Mouse (Mus musculus) megakaryocyte, embryonic 14.5 days (primary cell): ENCODE measurements around the gene Kank4. TPM values are rescaled to one million over a fixed set of nuclear protein-coding genes. Genes with fewer than 3 reads are reported as not detected.
"Not testable (repeated sequence)": the region's sequence is repeated elsewhere in the genome, so short reads cannot be mapped to it uniquely, and the experiment has no call there.

ENCODE experiments used
- H3K27me3 ChIP-seq: replicated peaks from 2 replicates; pipeline ENCODE3; 2012; ENCODE audit warnings: inconsistent platforms
- H3K36me3 ChIP-seq: replicated peaks from 2 replicates; pipeline ENCODE3; 2012; ENCODE audit warnings: low read length, inconsistent platforms, mixed read lengths
- H3K4me1 ChIP-seq: 2 replicates; pipeline ENCODE4 v1.6.1; 2012; ENCODE audit warnings: inconsistent platforms
- H3K4me3 ChIP-seq: replicated peaks from 2 replicates; pipeline ENCODE3; 2012; ENCODE audit warnings: moderate library complexity, mild to moderate bottlenecking, inconsistent platforms
- H3K9me3 ChIP-seq: 2 replicates; pipeline ENCODE4 v1.6.1; 2012; ENCODE audit warnings: inconsistent platforms
- FLI1 ChIP-seq: IDR thresholded peaks from 2 replicates; pipeline ENCODE4 v1.6.1; 2012; ENCODE audit warnings: low read length, inconsistent platforms, mixed read lengths
- GATA1 ChIP-seq: IDR thresholded peaks from 3 replicates; pipeline ENCODE4 v1.6.1; 2012; ENCODE audit warnings: mixed read lengths, low read length, inconsistent platforms, borderline replicate concordance
- polyA plus RNA-seq: library from polyadenylated mRNA; stranded (reverse); fragments of >175 nt; gene quantifications from 2 replicates; pipeline ENCODE4 v1.2.3, GENCODE M21; 2012; ENCODE audit warnings: low replicate concordance; ENCODE audit not compliant: insufficient read depth

Gene Kank4
- polyA plus RNA-seq, 1 experiment: not detected

DNA sequence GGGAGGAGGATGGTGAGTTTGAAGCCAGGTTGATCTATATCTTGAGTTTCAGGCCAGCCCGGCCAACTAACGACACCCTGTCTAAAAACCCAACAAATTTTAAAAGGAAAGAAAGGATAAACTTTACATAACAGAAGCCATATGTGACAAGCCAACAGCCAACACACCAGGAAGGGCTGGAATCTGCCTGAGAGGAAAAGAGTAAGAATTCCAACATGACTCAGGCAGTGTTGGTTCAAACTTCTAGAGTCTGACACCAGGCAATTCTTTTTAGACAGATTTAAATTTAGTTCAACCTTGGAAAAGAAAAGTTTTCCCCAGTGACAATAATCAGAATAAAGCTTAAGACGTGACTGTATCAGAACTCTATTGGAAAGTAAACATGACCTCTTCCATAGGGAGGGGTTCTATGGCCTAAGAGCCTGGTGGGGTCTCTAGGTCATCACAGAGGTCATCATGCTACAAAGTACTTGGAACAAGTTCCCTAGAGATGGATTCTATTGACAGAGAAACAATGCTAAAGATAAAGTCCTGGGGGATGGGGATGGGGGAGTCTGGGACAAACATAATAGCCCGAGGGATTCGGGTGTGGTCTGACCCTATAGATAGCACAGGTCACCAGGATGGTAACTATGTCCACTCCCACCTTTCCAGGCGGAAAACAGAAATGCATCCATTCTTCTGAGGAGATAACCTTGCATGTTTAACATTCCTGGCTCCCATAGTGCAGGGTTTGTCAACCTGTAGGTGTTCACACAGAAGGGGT, 30.0 kb upstream of the Kank4 start:
- Histone ChIP-seq H3K4me3 (no peak overlapping the region), H3K4me1 (no peaks in the 10 kb centered on the region), H3K36me3 (no peaks in the 10 kb centered on the region), H3K9me3 (peaks cover 56% of the 10 kb centered on the region), H3K27me3 (no peaks in the 10 kb centered on the region)
- TF ChIP-seq FLI1: no peak
- no peak for TF ChIP-seq GATA1

DNA sequence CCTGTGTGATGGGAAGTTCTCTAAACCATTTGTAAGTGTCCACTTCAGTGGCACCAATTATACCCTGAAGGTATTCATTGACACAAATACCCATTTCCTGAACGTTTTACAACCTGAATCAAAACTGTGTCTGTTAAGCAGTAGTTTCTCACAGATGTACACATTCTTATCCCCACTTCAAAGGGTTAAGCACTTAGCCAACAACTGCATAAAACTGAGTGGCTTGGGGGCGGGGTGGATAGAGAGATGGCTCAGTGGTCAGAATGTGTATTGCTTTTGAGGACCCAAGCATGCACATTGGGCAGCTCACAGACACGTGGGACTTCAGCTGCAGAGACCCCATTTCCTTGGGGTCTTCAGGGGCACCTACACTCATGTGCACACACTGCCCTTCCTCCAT, 29.1 kb upstream of the Kank4 start:
- H3K27me3 ChIP-seq: no peaks in the 10 kb centered on the region
- no peak overlapping the region for H3K4me3 ChIP-seq
- H3K9me3 ChIP-seq: peaks cover 51% of the 10 kb centered on the region
- no peaks in the 10 kb centered on the region for H3K36me3 ChIP-seq
- TF ChIP-seq GATA1: no peak
- TF ChIP-seq FLI1: no peak
- no peaks in the 10 kb centered on the region for H3K4me1 ChIP-seq

DNA sequence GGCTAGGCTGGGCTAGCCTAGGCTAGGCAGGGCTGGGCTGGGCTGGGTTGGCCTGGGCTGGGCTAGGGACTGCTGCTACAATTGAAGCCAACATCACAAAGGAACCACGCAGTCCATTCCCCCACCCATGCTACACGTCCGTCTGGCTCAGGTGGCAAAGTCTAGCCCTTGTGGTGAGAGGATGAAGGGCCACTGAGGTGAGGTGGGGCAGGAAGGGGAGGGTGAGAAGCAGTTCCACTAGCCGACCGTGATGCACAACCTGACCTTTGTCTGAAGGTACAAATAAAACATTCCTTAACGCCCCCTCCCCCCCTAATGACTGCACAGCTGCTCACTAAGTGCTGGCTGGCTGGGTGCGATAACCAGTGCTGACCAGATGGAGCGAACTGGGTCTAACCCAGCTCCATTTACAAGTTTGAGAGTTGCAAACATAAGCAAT, 28.4 kb upstream of the Kank4 start:
- H3K27me3 ChIP-seq: no peaks in the 10 kb centered on the region
- peak overlapping the region; percentile 12 for H3K4me3 ChIP-seq
- H3K4me1 ChIP-seq: no peaks in the 10 kb centered on the region
- TF ChIP-seq GATA1 (no peak), FLI1 (no peak)
- peaks cover 57% of the 10 kb centered on the region for H3K9me3 ChIP-seq
- H3K36me3 ChIP-seq: no peaks in the 10 kb centered on the region

DNA sequence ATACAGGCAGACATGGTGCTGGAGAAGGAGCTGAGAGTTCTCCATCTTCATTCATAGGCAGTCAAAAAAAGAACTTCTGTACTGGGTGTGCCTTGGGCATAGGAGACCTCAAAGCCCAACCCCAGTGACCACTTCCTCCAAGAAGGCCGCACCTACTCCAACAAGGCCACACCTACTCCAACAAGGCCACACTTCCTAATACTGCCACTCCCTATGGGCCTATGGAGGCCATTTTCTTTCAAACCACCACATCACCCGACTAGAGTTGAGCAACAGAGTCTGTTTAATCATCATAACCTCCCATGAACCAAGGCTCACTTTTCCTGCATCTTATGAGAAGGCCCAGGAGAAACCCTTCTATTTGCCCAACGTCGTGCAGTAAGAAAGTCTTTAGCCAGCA, 27.9 kb upstream of the Kank4 start:
- Histone ChIP-seq H3K4me1 (no peaks in the 10 kb centered on the region), H3K36me3 (no peaks in the 10 kb centered on the region), H3K4me3 (no peak overlapping the region), H3K27me3 (no peaks in the 10 kb centered on the region), H3K9me3 (peaks cover 58% of the 10 kb centered on the region)
- TF ChIP-seq GATA1 (no peak), FLI1 (no peak)

- Histone ChIP-seq H3K9me3 (peaks cover 55% of the 10 kb centered on the region), H3K36me3 (no peaks in the 10 kb centered on the region), H3K27me3 (no peaks in the 10 kb centered on the region), H3K4me1 (no peaks in the 10 kb centered on the region), H3K4me3 (no peak overlapping the region)
- TF ChIP-seq GATA1 (no peak), FLI1 (no peak)
These were observed 26.7 kb upstream of the Kank4 start for GRCm38 (mm10) chr4:98843906-98844597.

- H3K4me3 ChIP-seq, H3K36me3 ChIP-seq, H3K4me1 ChIP-seq, H3K27me3 ChIP-seq: not testable (repeated sequence)
- H3K9me3 ChIP-seq: peaks cover 56% of the 10 kb centered on the region
These were observed 23.9 kb upstream of the Kank4 start for GRCm38 (mm10) chr4:98841251-98841650.

DNA sequence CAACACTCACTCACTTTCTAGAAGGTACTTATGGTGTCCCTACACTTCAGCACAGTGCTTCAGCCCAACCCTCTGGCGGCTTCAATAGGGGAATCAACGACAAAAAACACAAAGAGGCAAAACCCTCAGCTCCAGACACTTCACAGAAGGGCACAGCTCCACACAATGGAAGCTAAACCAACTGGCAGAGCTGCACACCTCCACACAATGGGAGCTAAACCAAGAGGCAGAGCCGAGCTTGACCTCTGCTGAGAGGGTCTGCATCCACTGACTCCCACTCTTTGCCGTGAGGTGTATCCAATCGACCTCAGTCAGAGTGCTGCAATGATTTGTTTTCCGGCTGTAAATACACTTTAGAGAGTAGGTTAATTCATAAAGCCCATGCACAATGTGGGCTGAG, 23.2 kb upstream of the Kank4 start:
- no peaks in the 10 kb centered on the region for H3K36me3 ChIP-seq
- 0 out of 2 replicates have a peak, but pooled peaks cover 4% of the 10 kb centered on the region for H3K4me1 ChIP-seq
- TF ChIP-seq GATA1: no peak
- TF ChIP-seq FLI1: no peak
- H3K4me3 ChIP-seq: no peak overlapping the region
- peaks cover 49% of the 10 kb centered on the region for H3K9me3 ChIP-seq
- H3K27me3 ChIP-seq: no peaks in the 10 kb centered on the region

DNA sequence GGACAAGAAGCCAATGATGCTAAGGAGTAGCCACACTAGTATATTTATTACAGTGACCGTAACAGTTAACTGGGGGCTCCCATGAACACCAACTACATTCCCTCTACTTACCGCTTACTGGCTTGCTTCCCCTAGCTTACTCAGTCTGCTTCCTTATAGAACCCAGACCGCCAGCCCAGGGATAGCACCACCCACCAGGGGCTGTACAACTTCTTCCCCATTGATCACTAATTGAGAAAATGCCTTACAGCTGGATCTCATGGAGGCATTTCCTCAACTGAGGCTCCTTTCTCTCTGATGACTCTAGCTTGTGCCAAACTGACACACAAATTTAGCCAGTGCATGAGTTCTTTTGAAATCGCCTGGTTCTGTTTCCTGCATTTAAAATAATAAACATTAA, 21.6 kb upstream of the Kank4 start:
- TF ChIP-seq GATA1 (no peak), FLI1 (no peak)
- Histone ChIP-seq H3K4me3 (no peak overlapping the region), H3K4me1 (0 out of 2 replicates have a peak, but pooled peaks cover 4% of the 10 kb centered on the region), H3K9me3 (peaks cover 35% of the 10 kb centered on the region), H3K27me3 (no peaks in the 10 kb centered on the region), H3K36me3 (no peaks in the 10 kb centered on the region)

DNA sequence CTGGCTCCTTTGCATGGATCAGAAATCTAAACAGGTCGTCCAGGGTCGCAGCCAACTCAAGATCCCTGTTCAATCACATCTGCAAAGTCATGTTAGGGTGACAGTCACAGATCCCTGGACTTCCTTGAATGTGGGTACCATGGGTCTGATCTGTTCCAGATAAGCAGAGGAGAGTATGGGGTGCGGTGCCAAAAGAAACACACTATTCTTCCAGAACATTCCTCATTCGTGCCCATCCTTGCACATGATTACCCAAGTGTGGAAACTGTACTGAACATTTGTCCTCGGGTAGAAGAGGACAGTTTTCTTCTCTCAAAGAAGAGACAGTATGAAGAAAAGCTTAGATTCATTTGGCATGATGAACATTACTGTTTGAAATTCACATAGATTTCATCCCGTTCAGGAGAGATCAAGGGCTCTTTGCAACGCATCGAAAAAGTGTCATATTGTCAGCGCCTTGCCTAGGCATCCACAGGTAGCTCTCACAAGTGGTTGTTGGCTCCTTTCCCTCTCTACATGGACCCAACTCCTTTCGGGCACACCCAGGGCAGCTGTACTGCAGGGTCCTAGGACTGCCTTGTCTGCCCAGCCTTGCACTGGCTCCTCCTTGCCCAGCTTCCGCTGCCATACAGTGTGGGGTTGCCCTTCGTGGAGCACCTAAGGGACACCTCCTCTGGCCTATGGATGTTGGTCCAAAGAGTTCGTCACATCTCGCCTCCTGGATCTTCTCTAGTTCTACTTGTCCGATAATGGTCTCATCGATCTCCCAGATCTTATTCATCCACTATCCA, 20.6 kb upstream of the Kank4 start:
- Histone ChIP-seq H3K27me3 (no peaks in the 10 kb centered on the region), H3K36me3 (no peaks in the 10 kb centered on the region), H3K9me3 (peaks cover 29% of the 10 kb centered on the region), H3K4me3 (peak overlapping the region; percentile 42), H3K4me1 (0 out of 2 replicates have a peak, but pooled peaks cover 4% of the 10 kb centered on the region)
- no peak for TF ChIP-seq FLI1
- TF ChIP-seq GATA1: no peak
